8 mouse cellular contexts compared by ENCODE assay signal in the genomic region with DNA sequence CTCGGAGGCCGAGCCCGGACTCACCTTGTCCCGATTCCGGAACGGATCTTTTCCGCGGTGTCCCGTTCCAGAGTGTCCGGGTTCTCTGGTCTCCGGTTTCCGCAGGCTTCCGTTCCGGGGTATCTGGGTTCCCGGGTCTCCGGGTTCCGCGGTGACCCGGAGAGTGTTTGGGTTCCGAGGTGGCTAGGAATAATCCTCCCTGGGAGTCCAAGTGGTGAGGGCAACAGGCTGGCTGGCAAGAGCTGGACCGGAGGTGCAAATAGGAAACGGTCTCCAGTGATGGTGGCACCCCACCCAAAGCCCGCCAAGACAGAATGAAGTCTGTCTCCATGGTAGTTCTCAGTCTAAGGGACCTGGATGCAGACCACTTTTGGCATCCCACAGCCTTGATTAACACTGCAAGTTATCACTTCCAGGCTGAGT. TPM values are rescaled to one million over a fixed set of nuclear protein-coding genes. Genes with fewer than 3 reads are reported as not detected.
DNase-seq lines count a peak whose midpoint lies in the region; ATAC-seq and TF ChIP-seq lines count a peak whose summit lies in the region.

A gene (minus strand): TSS at position 64 of the 423 bp plus-strand sequence.

- in situ Hi-C loops in ES-E14 (cut with MboI; ENCODE audit: low sequenced_read_pairs in 2 of 2, unreplicated experiment in 2 of 2), result no loop called here

- peak within 1 kb of the TSS; percentile 85 to 91 for H3K4me3 ChIP-seq in ES-E14 (ENCODE audit: insufficient read depth in 1 of 2, low read depth in 1 of 2, low read length in 2 of 2, poor library complexity in 1 of 2, severe bottlenecking in 1 of 2)
- peak within 1 kb of the TSS; percentile 70 for H3K4me3 ChIP-seq in forebrain, embryonic 14.5 days (ENCODE audit: low read depth, low read length)
- peak within 1 kb of the TSS; percentile 71 for H3K4me3 ChIP-seq in liver, embryonic 16.5 days (ENCODE audit: low read depth, low read length)
- peak within 1 kb of the TSS; percentile 73 for H3K4me3 ChIP-seq in neural tube, embryonic 12.5 days

- peak within 1 kb of the TSS; percentile 93 for H3K9ac ChIP-seq in ES-E14 (ENCODE audit: insufficient read depth, low read depth, low read length, poor library complexity, severe bottlenecking)
- H3K9ac ChIP-seq in forebrain, embryonic 14.5 days (ENCODE audit: low read length), result peak within 1 kb of the TSS; percentile 90
- peak within 1 kb of the TSS; percentile 72 for H3K9ac ChIP-seq in liver, embryonic 16.5 days (ENCODE audit: low read depth, low read length)
- H3K9ac ChIP-seq in neural tube, embryonic 12.5 days, result peak within 1 kb of the TSS; percentile 81

- peaks cover 0 to 4% of the 10 kb centered on the region in 2 experiments; a peak in 1 of 4 replicates for H3K4me1 ChIP-seq in ES-E14 (ENCODE audit: control insufficient read depth in 2 of 2, insufficient read depth in 2 of 2, low read length in 2 of 2, poor library complexity in 1 of 2)
- H3K4me1 ChIP-seq in forebrain, embryonic 14.5 days (ENCODE audit: control insufficient read depth, insufficient read depth, low read length), result peaks cover 7% of the 10 kb centered on the region
- no peaks in the 10 kb centered on the region for H3K4me1 ChIP-seq in liver, embryonic 16.5 days (ENCODE audit: control insufficient read depth, low read depth, low read length)
- peaks cover 12% of the 10 kb centered on the region for H3K4me1 ChIP-seq in neural tube, embryonic 12.5 days

- no peaks in the 10 kb centered on the region for H3K36me3 ChIP-seq in ES-E14 (ENCODE audit: control insufficient read depth, insufficient read depth, low read length, poor library complexity, severe bottlenecking)
- H3K36me3 ChIP-seq in forebrain, embryonic 14.5 days (ENCODE audit: control insufficient read depth, insufficient read depth, low read length), result no peaks in the 10 kb centered on the region
- no peaks in the 10 kb centered on the region for H3K36me3 ChIP-seq in liver, embryonic 16.5 days (ENCODE audit: control insufficient read depth, insufficient read depth)
- H3K36me3 ChIP-seq in neural tube, embryonic 12.5 days, result no peaks in the 10 kb centered on the region

- H3K27ac ChIP-seq in ES-E14 (ENCODE audit: insufficient read depth, low read depth, low read length, poor library complexity, severe bottlenecking), result no peak within 1 kb of the TSS
- H3K27ac ChIP-seq in forebrain, embryonic 14.5 days (ENCODE audit: low read depth, low read length), result peak within 1 kb of the TSS; percentile 16; the same call in 1 of the 2 replicates
- no peak within 1 kb of the TSS for H3K27ac ChIP-seq in liver, embryonic 16.5 days (ENCODE audit: low read length)
- no peak within 1 kb of the TSS for H3K27ac ChIP-seq in neural tube, embryonic 12.5 days

- intact Hi-C loops in heart, postnatal 14 days (cut with DNase I), result loop anchor here (5.0 kb wide), 2 partner anchors 42 to 57 kb away; a partner anchor contains a TSS

- peak within 1 kb of the TSS; percentile 67 for H3K4me2 ChIP-seq in forebrain, embryonic 14.5 days (ENCODE audit: low read length)
- peak within 1 kb of the TSS; percentile 54 for H3K4me2 ChIP-seq in liver, embryonic 16.5 days (ENCODE audit: low read depth, low read length)
- H3K4me2 ChIP-seq in neural tube, embryonic 12.5 days (replicated peaks), result peak within 1 kb of the TSS; percentile 80

- H3K27me3 ChIP-seq in forebrain, embryonic 14.5 days (replicated peaks; ENCODE audit: control insufficient read depth, insufficient read depth, low read length), result no peaks in the 10 kb centered on the region
- H3K27me3 ChIP-seq in liver, embryonic 16.5 days (ENCODE audit: control insufficient read depth, insufficient read depth, low read depth, low read length), result no peaks in the 10 kb centered on the region
- H3K27me3 ChIP-seq in neural tube, embryonic 12.5 days (replicated peaks), result no peaks in the 10 kb centered on the region

- peak; percentile 75 for DNase-seq in ES-E14 (ENCODE audit: low read depth, low spot score)
- DNase-seq in cerebellum, adult 11-12 months, result peak; percentile 83
- peak; percentile 85 for DNase-seq in forebrain, embryonic 14.5 days (ENCODE audit: low spot score)
- peak; percentile 79 to 88 for DNase-seq in heart, postnatal 14 days
- DNase-seq in large intestine, adult 2 months (ENCODE audit: low read depth, low spot score), result peak; percentile 45
- DNase-seq in telencephalon, adult 2 months (ENCODE audit: low read depth, low spot score), result peak; percentile 62

- H3K9me3 ChIP-seq in ES-E14 (ENCODE audit: control insufficient read depth, insufficient read depth, low read depth, low read length), result no peaks in the 10 kb centered on the region
- H3K9me3 ChIP-seq in forebrain, embryonic 14.5 days (replicated peaks; ENCODE audit: control insufficient read depth, low read length), result no peaks in the 10 kb centered on the region
- no peaks in the 10 kb centered on the region for H3K9me3 ChIP-seq in liver, embryonic 16.5 days (replicated peaks; ENCODE audit: control insufficient read depth, low read length)
- peaks cover 6% of the 10 kb centered on the region; the same call in 1 of the 2 replicates for H3K9me3 ChIP-seq in neural tube, embryonic 12.5 days

- peak; percentile 86 for ATAC-seq in forebrain, embryonic 14.5 days
- ATAC-seq in liver, embryonic 16.5 days (ENCODE audit: low read depth), result peak; percentile 74
- peak; percentile 65 for ATAC-seq in neural tube, embryonic 12.5 days (ENCODE audit: low FRiP score, low read depth)

- WGBS in forebrain, embryonic 14.5 days, result under 1% methylated on average over 23 of the region's 23 CpGs
- 2% methylated on average over 23 of the region's 23 CpGs for WGBS in large intestine, adult 2 months
- WGBS in liver, embryonic 16.5 days (ENCODE audit: insufficient replicate concordance), result 1% methylated on average over 23 of the region's 23 CpGs
- 1% methylated on average over 23 of the region's 23 CpGs for WGBS in neural tube, embryonic 12.5 days

TF ChIP-seq in ES-E14, 5 proteins besides CTCF, POLR2A, EP300 and RAD21:
- peak; percentile 48; the same call in 1 of the 2 replicates for TF ChIP-seq CHD2 (IDR thresholded peaks at IDR 0.05; ENCODE audit: low read depth, low read length)
- 0 out of 2 replicates have a peak, but pooled peaks have one; percentile 3 for TF ChIP-seq MAFK (IDR thresholded peaks at IDR 0.05; ENCODE audit: insufficient read depth, low read depth, low read length)
- TF ChIP-seq ZC3H11A (IDR thresholded peaks at IDR 0.05; ENCODE audit: borderline replicate concordance, low read depth, low read length), result no peak
- TF ChIP-seq ZNF384 (IDR thresholded peaks at IDR 0.05; ENCODE audit: low read depth, low read length), result 0 out of 2 replicates have a peak, but pooled peaks have one; percentile 24
- peak; percentile 86 for TF ChIP-seq HCFC1 (IDR thresholded peaks at IDR 0.05; ENCODE audit: borderline replicate concordance, insufficient read depth, low read length)

RNA-seq across cellular contexts. Expression of the gene that starts here (rescaled TPM):
- total RNA-seq in ES-E14 (2012; rRNA removed), result 1.2 and 1.6 TPM in 2 replicates
- 5.3 and 7.8 TPM in 2 replicates for polyA plus RNA-seq in forebrain, embryonic 14.5 days (2014; fragmentation: Nextera tagmentation; extraction: Ambion mirVana)
- 1 to 10 TPM; 3.0 to 3.4 TPM for total RNA-seq in heart, postnatal 14 days (2021)
- 0.73 and 1.0 TPM in 2 replicates for polyA plus RNA-seq in large intestine, adult 2 months (2012; rRNA removed)
- 0.78 and 0.93 TPM in 2 replicates for polyA plus RNA-seq in liver, embryonic 16.5 days (2015; fragmentation: Nextera tagmentation; extraction: Ambion mirVana)
- polyA plus RNA-seq in neural tube, embryonic 12.5 days (2016; fragmentation: Nextera tagmentation; extraction: Ambion mirVana), result 5.7 and 7.5 TPM in 2 replicates

Comparison
In these comparisons a context has a peak if more than half of its experiments do, and no peak if none do; other contexts are left out.
1. Peak in ATAC-seq, H3K4me3 ChIP-seq, H3K9ac ChIP-seq and H3K4me2 ChIP-seq in liver, embryonic 16.5 days; RNA of the gene not detected or under 1 TPM.